Mouse (Mus musculus) lung, postnatal 10 days (tissue): ENCODE measurements around the gene Gria2.

Source experiments
- DNase-seq: peaks from one replicate; pipeline ENCODE4 v3.0.0; 2021

Gene Gria2

DNA sequence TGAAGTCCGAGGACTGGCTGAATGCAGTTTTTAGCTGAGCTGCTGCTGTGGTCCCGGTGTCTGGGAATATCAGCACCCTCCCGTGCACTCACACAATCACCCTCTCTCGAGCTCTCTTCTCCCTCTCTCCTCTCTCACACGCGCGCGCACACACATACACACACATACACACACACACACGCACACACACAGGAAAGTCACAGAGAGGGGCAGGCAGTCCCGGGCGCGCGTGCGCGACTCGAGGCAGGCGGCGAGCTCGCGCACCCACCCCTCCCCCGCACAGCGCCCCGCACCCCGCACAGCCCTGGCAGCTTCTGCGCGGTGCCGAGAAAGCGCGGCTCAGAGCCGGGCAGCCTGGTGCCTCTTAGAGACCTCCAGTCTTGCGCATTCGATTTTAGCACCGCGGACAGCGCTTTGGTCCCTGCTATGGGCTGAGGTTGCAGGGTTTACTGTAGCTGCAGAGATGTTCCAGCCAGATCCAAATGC, at the start of gene Gria2:
Gene Gria2 (minus strand): TSS at position 240 of the 486 bp plus-strand sequence.
- DNase-seq = peak; percentile 71

DNA sequence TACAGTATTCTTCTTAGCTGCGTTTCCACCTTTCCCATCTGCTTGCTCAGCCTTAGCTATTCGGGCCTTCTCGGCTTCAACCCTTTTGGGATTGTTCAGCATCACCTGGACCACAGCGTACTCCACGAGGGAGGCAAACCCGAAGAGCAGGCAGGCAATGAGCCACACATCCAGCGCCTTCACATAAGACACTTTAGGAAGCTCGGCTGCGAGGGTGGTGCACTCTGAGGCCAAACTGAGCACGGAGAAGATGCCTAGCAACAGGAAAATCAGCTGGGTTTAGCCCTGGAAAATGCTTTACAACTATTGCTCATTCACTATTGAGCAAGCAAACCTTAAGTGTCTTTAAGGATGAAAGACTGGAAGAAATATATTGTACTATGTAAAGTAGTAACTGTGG, 48.3 kb upstream of the Gria2 start:
- DNase-seq = no peak

DNA sequence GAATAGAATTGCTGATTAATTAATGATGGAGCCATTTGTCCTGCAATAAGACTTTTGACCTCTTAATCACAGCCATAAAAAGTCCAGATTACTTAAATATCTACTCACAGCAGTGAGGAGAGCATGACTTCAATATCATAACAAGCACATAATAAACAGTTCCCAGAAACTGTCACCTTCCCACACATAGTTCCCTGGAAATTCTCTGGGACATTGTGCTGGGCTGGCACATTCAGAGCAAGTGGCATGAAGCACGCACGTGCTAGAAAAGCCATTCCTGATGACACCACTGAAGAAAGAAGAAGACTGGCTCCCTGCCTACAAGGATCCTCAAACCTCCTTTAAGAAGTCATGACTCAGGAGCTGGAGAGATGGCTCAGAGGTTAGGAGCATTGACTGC, 43.0 kb upstream of the Gria2 start:
- DNase-seq = no peak

DNA sequence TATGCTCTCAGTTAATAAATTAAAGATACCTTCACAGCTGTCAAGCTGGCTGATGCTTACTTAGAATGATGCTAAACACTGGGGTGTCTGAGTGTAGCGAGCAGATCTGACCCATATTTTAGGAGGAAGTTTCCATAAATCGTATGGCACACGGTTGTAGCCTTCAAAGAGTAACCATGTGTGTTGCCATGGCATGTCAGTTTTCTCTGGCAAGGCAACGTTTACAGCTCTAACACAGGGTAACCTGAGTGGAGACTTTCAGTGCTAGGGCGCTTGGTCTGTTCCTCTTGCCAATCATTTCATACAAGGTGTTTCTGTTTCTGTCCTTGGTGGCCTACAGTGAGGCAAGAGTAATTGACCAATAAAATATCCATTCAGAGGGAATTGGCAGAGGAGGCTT, 37.2 kb upstream of the Gria2 start:
- DNase-seq = no peak

DNA sequence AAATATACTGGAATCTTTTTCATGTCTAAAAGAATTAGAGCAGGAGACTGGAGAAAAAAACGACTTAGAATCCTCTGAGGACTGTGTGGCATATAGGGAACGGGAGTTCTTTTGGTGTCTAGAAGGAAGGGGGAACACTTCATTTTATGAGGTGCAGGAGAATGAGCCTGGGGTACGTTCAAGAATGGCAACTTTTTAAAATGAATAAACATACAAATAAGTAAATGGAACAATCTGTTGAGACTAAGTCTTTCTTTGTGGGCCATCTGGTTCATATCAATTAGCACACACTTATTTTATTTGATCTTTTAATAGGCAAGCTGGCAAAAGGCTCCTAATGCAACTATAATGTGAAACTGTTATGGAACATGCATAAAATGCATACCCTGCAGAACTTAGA, 34.9 kb upstream of the Gria2 start:
- DNase-seq = no peak

DNA sequence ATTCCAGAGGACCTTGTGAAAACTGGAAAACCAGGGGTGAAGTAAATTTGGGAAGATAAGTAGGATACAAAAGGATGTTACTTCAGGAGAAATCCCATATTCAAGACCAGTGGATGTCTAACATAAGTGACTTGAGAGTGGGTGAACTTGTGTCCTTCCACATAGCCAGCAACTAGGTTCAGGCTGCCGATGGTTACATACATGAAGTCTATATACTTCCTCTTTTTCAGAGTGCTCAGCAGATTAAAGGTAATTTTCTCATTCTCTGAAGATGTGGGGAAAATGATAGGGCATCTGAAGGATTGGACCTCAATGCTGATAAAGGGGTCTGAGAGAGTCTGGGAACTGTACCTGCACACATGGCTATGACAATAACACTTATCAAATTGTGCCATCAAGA, 21.3 kb upstream of the Gria2 start:
- DNase-seq = no peak

DNA sequence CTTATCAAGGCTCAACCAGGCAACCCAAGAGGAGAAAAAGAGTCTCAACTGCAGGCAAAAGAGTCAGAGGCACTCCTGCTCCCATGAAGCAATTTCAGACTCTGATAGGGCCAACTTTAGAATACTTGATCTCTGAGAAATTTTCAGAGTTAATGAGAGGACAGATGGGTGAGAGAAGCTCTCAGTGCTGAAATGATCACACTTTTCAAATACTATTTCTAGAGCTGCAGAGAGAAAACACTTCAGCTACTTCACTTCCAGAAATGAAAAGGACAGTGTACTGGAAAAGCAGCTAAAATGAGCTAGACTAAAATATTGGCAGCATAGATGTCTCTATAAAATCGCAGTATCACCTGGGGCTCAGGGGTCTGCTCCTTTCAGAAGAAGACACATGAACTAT, 16.0 kb upstream of the Gria2 start:
- no peak for DNase-seq

DNA sequence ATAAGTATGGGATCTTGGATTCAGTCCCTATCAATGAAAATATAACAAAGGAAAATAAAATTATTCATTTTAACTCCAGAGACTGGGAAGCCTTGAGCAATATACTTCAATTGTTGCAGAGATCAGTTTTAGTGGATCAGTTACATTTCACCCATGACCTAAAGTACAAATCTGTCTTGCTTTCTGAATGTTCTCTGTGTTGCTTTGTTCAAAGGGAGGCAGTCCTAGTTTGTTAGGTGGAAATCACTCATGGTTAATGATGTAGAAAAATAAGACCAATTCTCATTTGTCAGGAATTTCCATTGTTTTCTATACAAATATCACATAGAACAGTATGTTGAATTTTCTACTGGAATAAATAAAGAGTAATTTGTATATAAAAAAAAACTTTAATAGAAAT, 11.1 kb upstream of the Gria2 start:
- DNase-seq = no peak

DNA sequence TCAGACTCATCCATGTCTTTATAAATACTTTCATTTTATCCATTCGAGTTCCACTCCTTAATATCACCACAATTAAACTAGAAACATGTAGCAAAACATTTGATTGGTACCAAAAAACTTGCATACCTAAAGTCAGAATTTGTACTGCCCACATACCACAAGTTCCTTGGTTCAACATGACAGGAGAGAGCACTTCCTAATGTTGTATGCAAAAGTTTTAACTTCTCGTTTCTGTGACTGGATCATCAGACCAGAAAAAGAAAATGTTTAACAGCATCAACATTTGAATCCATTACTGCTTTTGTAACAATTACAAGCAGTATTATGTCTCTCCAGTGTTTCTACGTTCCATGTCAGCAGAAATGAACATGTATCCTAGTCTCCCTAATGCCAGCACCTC, 9.6 kb upstream of the Gria2 start:
- DNase-seq = no peak

DNA sequence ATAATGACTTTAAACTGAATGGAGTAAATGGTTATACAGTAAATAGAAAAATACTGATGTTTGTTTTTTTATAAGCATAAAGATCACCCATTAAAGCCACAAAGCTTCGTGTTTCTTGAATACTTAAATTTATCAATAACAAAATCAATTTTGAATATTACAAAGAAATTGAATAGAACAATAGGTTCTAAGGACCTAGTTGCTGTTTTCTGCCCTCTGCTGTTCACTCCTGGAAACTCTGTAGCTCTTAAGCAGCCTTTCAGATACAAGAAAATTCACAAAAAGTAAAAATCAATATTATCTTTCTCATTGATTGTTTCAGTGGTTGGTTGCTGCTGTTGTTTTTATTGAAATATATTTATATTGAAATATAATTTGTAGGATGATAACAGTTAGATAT, 2.7 kb upstream of the Gria2 start:
- DNase-seq = no peak

DNA sequence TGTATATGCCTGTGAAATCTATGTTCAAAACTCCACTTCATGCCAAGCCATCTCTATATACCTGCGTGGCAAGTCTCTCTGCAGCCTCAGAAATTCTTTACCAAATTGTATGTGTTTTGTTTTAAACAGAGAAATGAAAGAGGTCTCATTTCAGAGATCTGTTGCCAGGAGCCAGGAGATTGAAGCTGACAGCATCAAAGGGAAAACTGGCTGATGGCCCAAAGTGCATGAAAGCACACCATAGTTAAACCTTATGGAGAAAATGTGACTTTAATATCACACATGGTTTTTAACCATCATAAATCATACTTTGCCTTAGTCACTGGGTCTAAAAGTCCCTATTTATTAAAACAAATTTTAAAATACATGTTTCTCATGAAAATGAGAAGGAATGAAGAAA, 1.2 kb upstream of the Gria2 start:
- no peak for DNase-seq

DNA sequence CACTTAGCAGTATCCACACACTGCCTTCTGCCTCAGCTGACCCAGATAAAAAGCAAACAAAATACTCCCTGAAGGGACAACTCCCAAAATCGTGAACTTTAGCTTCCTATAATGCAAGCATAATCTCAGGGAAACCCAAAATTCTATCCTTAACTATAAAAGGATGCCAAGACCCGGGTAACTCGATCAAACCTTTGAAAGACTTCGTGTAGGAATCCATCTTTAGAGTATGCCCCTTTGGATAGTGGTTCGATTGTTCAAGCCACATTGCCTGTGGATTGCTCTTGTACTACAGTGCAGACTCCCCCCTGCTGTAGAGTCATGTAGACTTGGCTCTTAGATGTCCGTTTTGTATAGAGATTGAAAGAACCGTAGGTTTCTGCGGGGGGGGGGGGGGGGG, 576 bp upstream of the Gria2 start:
- no peak for DNase-seq

DNA sequence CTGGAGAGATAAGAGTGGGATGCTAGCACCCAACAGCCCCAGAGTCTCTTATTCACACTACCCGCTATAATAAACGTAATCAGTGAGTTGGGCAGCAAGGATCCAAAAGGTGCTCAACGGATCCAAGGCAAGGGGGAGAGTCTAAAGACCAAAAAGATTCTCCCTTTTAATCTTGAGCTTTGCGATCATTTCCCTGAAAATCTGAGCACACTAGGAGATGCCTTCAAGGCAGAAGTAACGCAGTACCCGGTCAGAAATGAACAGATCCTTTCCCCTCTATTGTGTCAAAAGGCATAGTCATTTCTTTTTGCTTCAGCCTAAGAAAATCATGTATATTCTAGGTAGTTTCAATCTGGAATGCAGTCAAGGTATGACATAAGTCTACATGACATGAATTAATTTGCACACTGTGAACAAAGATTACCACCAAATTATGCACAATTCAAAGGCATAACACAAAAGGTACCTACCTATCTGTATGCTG, 766 bp downstream of the Gria2 start:
- DNase-seq = no peak

DNA sequence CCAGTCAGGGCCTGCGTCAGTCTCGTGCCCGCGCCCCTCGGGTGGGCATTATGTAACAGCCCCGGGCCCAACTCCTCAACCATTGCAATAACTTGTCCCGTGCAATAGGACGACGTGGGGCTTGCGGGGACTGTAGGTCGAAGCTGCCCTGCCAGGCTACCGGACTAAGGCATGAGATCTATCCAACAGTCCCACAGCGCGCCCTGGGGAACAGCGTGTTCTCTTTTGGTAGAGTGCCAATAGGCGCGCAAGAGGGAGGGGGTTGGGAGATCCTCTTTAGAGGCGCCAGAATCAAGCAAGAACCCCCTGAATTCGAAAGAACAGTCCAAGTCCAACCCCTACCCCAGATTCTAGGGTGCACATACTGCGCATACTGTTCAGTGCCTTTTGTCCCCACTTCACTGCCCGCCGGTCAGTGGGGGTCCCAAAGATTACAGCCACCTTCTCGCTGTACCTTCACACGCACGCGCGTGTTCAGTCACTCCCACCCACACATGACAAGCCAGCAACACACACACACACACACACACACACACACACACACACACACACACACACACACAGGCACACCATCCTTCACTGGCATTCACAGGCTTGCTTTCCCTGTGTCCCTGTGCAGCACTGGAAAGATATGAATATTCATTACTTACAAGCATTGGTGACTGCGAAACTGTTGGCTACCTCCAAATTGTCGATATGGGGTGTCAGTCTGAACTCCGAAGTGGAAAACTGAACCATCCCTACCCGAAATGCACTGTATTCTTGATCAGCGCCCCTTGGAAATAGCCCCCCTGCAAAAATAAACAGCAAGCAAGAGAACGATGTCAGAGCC, 1.4 kb downstream of the Gria2 start:
- DNase-seq = peak; percentile 5

DNA sequence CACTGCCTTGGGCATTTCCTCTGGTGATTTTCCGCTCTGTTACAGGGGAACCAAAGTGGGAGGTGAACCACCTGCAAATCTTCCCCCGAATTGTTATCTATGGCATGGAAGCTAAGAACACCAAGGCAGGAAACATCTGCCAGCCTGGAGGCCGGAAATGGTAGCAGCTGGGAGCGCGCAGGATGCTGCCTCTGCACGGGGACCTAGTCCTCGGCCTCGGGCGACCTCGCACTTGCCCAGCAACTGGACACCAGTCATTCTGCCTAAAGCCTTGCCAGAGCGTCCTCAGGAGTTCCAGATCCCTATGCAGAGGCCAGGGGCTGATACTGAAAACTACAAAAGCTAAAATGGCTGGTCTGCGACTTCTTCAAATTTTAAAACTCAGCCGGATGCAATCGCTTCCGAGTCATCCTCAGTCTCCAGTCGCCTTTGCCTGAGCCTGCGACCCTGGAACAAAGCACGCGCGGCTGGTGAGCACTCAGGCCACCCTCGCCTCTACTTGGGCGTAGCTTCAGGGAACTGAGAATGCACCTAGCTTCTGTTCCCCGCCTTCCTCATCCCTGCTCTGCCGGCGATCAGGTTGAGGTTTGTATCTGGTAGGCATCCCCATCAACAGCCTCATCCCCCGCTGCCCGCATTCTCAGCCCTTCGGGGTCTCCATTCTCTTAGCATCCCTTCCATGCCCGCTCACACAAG, 2.2 kb downstream of the Gria2 start:
- peak; percentile 3 for DNase-seq

DNA sequence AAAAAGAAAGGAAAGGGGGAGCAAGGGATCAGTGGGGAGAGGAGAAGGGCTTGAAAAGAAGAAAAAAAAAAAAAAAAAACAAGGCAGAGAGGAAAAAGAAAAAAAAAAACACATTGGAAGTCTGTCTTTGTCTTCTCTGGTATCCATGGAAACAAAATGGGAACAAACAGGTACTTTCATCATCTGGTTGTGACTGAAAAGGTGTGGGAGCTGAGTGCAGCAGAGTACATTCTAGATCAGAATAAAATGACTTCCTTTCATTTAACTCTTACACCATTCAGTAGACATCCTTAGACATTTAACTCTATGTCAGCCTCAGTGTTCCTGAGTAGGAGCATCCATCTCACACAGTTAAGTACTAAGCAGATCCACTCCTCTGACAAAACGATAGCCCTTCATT, 4.7 kb downstream of the Gria2 start:
- DNase-seq = no peak

DNA sequence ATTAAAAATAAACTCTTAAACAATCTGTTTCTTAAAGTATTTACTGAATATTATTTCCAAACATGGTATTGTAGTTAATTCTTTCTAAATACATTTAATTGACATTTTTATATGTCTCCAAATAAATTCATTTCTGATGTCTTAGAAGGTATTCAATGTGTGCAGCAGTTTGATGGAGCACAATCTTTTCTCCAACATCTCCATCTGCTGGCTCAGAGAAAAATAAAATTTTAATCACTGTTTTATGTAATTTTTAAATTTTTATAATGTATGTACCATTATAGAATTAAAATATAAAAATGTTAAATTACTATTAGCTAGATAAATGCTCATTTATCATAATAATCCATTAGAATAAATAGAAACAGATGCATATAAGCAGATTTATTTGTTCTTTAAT, 5.9 kb downstream of the Gria2 start:
- no peak for DNase-seq

DNA sequence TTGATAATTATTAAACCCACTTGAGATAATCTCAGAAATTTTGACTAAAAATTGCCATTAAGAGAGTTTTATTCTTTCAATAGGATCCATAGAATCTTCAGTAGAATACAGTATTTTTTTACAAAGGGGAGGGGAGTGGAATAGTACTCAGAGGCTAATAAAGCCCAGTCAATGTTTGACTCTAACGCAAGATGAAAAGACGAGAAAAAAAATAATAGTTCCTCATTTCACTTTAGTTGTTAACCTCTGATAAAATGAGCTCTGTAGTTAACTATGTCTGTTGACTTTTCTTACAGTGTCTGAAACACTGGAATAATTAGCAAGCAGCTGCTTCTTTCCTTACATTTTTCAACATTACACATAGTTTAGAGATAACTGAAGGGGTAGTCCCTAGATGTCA, 7.4 kb downstream of the Gria2 start:
- DNase-seq = no peak

DNA sequence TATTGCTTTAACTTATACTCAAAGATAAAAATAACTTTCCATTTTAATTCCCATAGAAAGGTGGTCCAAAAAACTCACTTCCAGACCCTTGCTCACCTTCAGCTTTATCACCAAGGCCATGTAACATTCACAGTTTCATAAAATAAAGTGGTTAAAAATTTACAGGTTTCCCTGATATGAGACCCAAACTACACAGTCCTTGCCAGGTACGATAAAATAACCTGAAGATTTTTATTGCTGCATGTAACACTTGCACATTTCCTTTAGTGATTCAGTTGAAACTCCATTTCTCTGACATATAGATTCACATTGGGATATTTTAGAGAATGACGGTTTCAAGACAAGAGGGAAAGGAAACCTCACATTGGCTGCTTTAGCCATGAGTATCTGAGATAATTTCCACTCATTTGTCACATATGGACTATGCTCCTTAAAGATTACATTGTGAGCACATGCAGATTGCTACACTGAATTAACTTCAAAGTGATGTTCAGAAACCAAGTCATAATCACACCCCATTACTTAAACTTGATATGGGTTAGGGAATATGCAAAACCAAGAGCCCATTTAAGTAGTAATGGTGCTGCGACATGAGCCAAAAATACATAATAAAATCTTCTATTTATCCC, 15.4 kb downstream of the Gria2 start:
- no peak for DNase-seq

DNA sequence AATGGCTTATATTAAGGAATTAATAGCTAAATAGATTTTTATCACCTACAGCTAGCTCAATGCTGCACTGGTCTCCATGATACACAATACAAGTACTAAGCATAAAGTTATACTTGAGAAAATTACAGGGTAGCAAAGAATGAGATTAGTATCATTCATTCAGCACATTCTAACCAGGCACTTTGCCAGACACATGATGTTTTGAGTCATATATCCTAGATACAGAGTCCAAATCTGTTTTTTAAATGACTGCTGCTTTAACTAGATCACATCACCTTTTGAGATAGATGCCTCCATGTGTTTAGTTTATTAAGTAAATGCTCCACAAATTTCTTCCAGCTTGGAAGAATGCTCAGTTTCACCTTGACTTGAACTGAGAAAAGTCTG, 21.5 kb downstream of the Gria2 start:
- DNase-seq = no peak

DNA sequence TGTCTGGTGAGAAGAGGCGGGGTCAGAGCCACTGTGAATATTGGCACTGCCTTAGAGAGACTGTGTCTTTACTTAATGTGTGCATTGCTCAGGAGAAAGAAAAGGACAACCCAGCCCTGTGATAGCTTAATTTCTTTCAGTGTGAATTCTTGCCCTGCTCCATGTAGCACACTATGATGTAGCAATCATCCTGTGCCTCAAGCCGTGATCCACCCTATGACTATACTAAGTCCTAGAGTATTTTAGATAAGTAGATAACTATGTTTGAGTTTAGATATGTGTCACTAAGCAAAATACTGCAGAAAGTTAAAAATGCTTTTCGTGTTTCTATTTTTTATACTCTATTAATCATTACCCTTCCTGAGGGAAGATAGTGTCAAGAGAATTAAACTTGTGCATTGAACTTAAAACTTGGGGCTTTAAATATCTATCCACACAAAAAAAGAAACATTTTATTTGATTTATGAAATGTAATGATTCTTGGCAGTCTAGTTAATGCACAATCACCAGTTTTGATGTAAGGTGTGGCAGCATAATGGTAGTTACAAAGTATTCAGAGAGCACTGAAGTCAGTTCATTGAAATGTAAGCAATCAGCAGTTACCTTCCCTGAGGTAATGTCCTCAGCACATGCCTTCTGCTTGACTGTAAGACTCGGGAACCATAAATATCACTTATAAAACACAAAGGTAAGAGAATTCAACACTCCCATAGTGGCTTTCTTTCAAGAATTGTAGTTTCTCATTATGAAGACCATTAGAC, 22.1 kb downstream of the Gria2 start:
- no peak for DNase-seq

DNA sequence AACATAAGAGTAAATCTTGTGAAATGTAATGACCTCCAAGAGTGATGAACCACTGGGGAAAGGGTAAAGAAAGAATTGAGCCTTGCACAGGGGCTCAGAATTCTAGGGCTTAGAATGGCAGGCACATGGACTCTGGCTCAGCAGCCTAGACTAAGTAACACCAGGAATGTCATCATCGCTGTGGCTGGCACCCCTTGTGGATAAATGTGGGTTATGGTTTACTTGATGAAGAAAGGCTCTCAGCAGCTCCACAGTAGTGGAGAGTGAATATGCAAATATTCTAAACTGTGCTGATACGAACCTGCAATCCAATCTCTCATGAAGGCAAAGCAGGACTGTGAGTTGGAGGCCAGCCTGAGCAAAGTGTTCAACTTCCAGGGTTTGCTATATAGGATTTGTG, 26.0 kb downstream of the Gria2 start:
- DNase-seq = no peak

DNA sequence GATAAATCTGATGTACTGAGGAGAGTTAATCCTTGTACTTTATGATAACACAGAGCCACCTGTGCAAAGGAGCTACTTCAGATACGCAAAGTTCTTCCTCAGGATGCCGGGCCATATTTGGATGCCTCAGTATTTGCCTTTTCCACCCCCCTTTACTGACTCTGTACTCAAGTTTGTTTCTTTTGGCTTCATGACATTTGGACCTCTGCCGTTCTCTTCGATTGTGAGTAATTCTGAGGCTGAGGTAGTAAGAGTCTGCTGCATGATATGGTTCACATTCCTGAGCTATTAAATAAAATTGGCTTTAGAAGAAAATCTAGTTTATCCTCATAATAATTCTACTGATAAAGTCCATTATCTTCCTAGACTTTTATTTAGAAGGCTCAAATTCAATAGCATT, 26.7 kb downstream of the Gria2 start:
- no peak for DNase-seq
